Mouse (Mus musculus) hindbrain, embryonic 13.5 days (tissue): ENCODE data around the gene Adgre5. TPM values are rescaled to one million over a fixed set of nuclear protein-coding genes. Genes with fewer than 3 reads are reported as not detected.

Experiments
- ATAC-seq: fragments of 200-750 bp; cut with Nextera tagmentation; 2 replicates; pipeline ENCODE4 v1.8.0; 2017; ENCODE audit warnings: moderate TSS enrichment; ENCODE audit not compliant: low FRiP score
- H3K27ac ChIP-seq: fragments of 300-500 bp; sonication (generic); 2 replicates; pipeline ENCODE4 v1.5.1; 2015; ENCODE audit warnings: inconsistent platforms, mild to moderate bottlenecking, moderate library complexity
- H3K27me3 ChIP-seq: fragments of 300-500 bp; sonication (generic); 2 replicates; pipeline ENCODE4 v1.6.1; 2015; ENCODE audit warnings: mild to moderate bottlenecking, inconsistent platforms
- H3K36me3 ChIP-seq: fragments of 300-500 bp; sonication (generic); 2 replicates; pipeline ENCODE4 v1.6.1; 2015; ENCODE audit warnings: mild to moderate bottlenecking, inconsistent platforms
- H3K4me1 ChIP-seq: fragments of 300-500 bp; sonication (generic); replicated peaks from 2 replicates; pipeline ENCODE4 v1.6.1; 2015; ENCODE audit warnings: inconsistent platforms
- H3K4me2 ChIP-seq: fragments of 300-500 bp; sonication (generic); 2 replicates; pipeline ENCODE4 v1.6.1; 2015; ENCODE audit warnings: inconsistent platforms, mild to moderate bottlenecking, moderate library complexity
- H3K4me3 ChIP-seq: fragments of 300-500 bp; sonication (generic); 2 replicates; pipeline ENCODE4 v1.5.1; 2015; ENCODE audit warnings: mild to moderate bottlenecking, inconsistent platforms
- H3K9ac ChIP-seq: fragments of 300-500 bp; sonication (generic); 2 replicates; pipeline ENCODE4 v1.6.1; 2015; ENCODE audit warnings: mild to moderate bottlenecking, inconsistent platforms
- H3K9me3 ChIP-seq: fragments of 300-500 bp; sonication (generic); 2 replicates; pipeline ENCODE4 v1.6.1; 2016; ENCODE audit warnings: inconsistent platforms
- whole genome bisulfite sequencing: fragments of 180-500 bp; shearing (Covaris S2); methylation state at CpG from one replicate; pipeline ENCODE4 v1.1.7; 2015; 5-methylcytosine and 5-hydroxymethylcytosine counted together
- polyA plus RNA-seq: library from polyadenylated mRNA; unstranded; fragments of >200 nt; fragmentation: Nextera tagmentation; extraction: Ambion mirVana; gene quantifications from 2 replicates; pipeline ENCODE4 v1.2.1, GENCODE M21; 2015

Adgre5 gene
- 12.3 and 13.0 TPM in 2 replicates for polyA plus RNA-seq

- 0 out of 2 replicates have a peak within 1 kb of the TSS, but pooled peaks have one; percentile 40 for H3K27ac ChIP-seq
- WGBS, result 2% methylated on average over 51 of the region's 56 CpGs
These were observed at the start of gene Adgre5 for GRCm38 (mm10) chr8:83740976-83741741. Gene Adgre5 (minus strand): TSS chr8:83741326.

GRCm38 (mm10) chr8:83789826-83790225 lies 48.7 kb upstream of the Adgre5 start:
- no peak overlapping the region for H3K27ac ChIP-seq
- no peak overlapping the region for H3K4me2 ChIP-seq
- no peaks in the 10 kb centered on the region for H3K9me3 ChIP-seq
- no peaks in the 10 kb centered on the region for H3K27me3 ChIP-seq
- H3K9ac ChIP-seq, result no peak overlapping the region
- peaks cover 8% of the 10 kb centered on the region; the same call in 1 of the 2 replicates for H3K4me1 ChIP-seq
- H3K4me3 ChIP-seq, result no peak overlapping the region
- 76% methylated on average over 4 of the region's 4 CpGs for WGBS
- H3K36me3 ChIP-seq, result no peaks in the 10 kb centered on the region
- no peak for ATAC-seq

More at GRCm38 (mm10) chr8:83740976-83741741, at the start of gene Adgre5:
- Histone ChIP-seq H3K36me3 (no peaks in the 10 kb centered on the region), H3K4me2 (peak within 1 kb of the TSS; percentile 87), H3K4me3 (peak within 1 kb of the TSS; percentile 47), H3K27me3 (peaks cover 61% of the 10 kb centered on the region), H3K9me3 (no peaks in the 10 kb centered on the region), H3K9ac (peak within 1 kb of the TSS; percentile 73), H3K4me1 (peaks cover 25% of the 10 kb centered on the region)
- peak; percentile 59 for ATAC-seq

- no peak overlapping the region for H3K9ac ChIP-seq
- no peaks in the 10 kb centered on the region for H3K9me3 ChIP-seq
- no peak overlapping the region for H3K4me2 ChIP-seq
- no peaks in the 10 kb centered on the region for H3K36me3 ChIP-seq
- no peak overlapping the region for H3K27ac ChIP-seq
- no peak for ATAC-seq
- peaks cover 28% of the 10 kb centered on the region for H3K27me3 ChIP-seq
- 75% methylated on average over 10 of the region's 10 CpGs for WGBS
- H3K4me1 ChIP-seq, result 0 out of 2 replicates have a peak, but pooled peaks cover 3% of the 10 kb centered on the region
- H3K4me3 ChIP-seq, result no peak overlapping the region
These were observed 43.9 kb upstream of the Adgre5 start for GRCm38 (mm10) chr8:83785046-83785445.

- Histone ChIP-seq H3K4me1 (0 out of 2 replicates have a peak, but pooled peaks cover 3% of the 10 kb centered on the region), H3K27me3 (peaks cover 29% of the 10 kb centered on the region), H3K4me3 (no peak overlapping the region; the same call in 1 of the 2 replicates), H3K4me2 (peak overlapping the region; percentile 37), H3K9ac (0 out of 2 replicates have a peak overlapping the region, but pooled peaks have one; percentile 15), H3K27ac (no peak overlapping the region), H3K36me3 (no peaks in the 10 kb centered on the region), H3K9me3 (no peaks in the 10 kb centered on the region)
- peak; percentile 84 for ATAC-seq
- WGBS, result 14% methylated on average over 28 of the region's 28 CpGs
These were observed 41.9 kb upstream of the Adgre5 start for GRCm38 (mm10) chr8:83782832-83783558.

- Histone ChIP-seq H3K27me3 (peaks cover 28% of the 10 kb centered on the region), H3K9ac (no peak overlapping the region; the same call in 1 of the 2 replicates), H3K9me3 (no peaks in the 10 kb centered on the region), H3K4me2 (no peak overlapping the region), H3K4me3 (no peak overlapping the region), H3K4me1 (0 out of 2 replicates have a peak, but pooled peaks cover 3% of the 10 kb centered on the region), H3K27ac (no peak overlapping the region), H3K36me3 (no peaks in the 10 kb centered on the region)
- WGBS, result 68% methylated on average over 5 of the region's 5 CpGs
- ATAC-seq, result no peak
These were observed 38.5 kb upstream of the Adgre5 start for GRCm38 (mm10) chr8:83779610-83780009.

- no peaks in the 10 kb centered on the region for H3K9me3 ChIP-seq
- peaks cover 38% of the 10 kb centered on the region for H3K27me3 ChIP-seq
- H3K4me1 ChIP-seq, result peaks cover 5% of the 10 kb centered on the region
- no peak for ATAC-seq
- H3K27ac ChIP-seq, result no peak overlapping the region
- 79% methylated on average over 3 of the region's 3 CpGs for WGBS
- H3K4me3 ChIP-seq, result no peak overlapping the region
- no peak overlapping the region for H3K9ac ChIP-seq
- no peaks in the 10 kb centered on the region for H3K36me3 ChIP-seq
- H3K4me2 ChIP-seq, result no peak overlapping the region
These were observed 36.9 kb upstream of the Adgre5 start for GRCm38 (mm10) chr8:83778051-83778450.

- H3K9ac ChIP-seq, result no peak overlapping the region
- 32% methylated on average over 4 of the region's 4 CpGs for WGBS
- no peak overlapping the region for H3K27ac ChIP-seq
- H3K4me1 ChIP-seq, result peaks cover 10% of the 10 kb centered on the region
- no peak overlapping the region for H3K4me2 ChIP-seq
- H3K9me3 ChIP-seq, result no peaks in the 10 kb centered on the region
- H3K4me3 ChIP-seq, result no peak overlapping the region
- H3K27me3 ChIP-seq, result peaks cover 36% of the 10 kb centered on the region
- no peaks in the 10 kb centered on the region for H3K36me3 ChIP-seq
- ATAC-seq, result no peak
These were observed 35.5 kb upstream of the Adgre5 start for GRCm38 (mm10) chr8:83776632-83777031.

- H3K27me3 ChIP-seq, result peaks cover 27% of the 10 kb centered on the region
- no peak overlapping the region for H3K9ac ChIP-seq
- no peak overlapping the region for H3K27ac ChIP-seq
- no peaks in the 10 kb centered on the region for H3K36me3 ChIP-seq
- H3K4me1 ChIP-seq, result peaks cover 10% of the 10 kb centered on the region
- WGBS, result 78% methylated on average over 2 of the region's 2 CpGs
- no peak for ATAC-seq
- H3K9me3 ChIP-seq, result no peaks in the 10 kb centered on the region
- H3K4me3 ChIP-seq, result no peak overlapping the region
- no peak overlapping the region for H3K4me2 ChIP-seq
These were observed 33.1 kb upstream of the Adgre5 start for GRCm38 (mm10) chr8:83774221-83774620.

- peak overlapping the region; percentile 47; the same call in 1 of the 2 replicates for H3K9ac ChIP-seq
- H3K4me1 ChIP-seq, result peaks cover 10% of the 10 kb centered on the region
- H3K27me3 ChIP-seq, result peaks cover 27% of the 10 kb centered on the region
- H3K4me2 ChIP-seq, result peak overlapping the region; percentile 67
- H3K9me3 ChIP-seq, result no peaks in the 10 kb centered on the region
- no peak overlapping the region for H3K27ac ChIP-seq
- no peak for ATAC-seq
- whole genome bisulfite sequencing, result 47% methylated on average over 6 of the region's 6 CpGs
- peak overlapping the region; percentile 39 for H3K4me3 ChIP-seq
- no peaks in the 10 kb centered on the region for H3K36me3 ChIP-seq
These were observed 32.3 kb upstream of the Adgre5 start for GRCm38 (mm10) chr8:83773452-83773846.

GRCm38 (mm10) chr8:83772701-83773451 lies 31.8 kb upstream of the Adgre5 start:
- Histone ChIP-seq H3K27ac (no peak overlapping the region), H3K4me1 (peaks cover 10% of the 10 kb centered on the region), H3K27me3 (peaks cover 27% of the 10 kb centered on the region), H3K4me3 (peak overlapping the region; percentile 39), H3K36me3 (no peaks in the 10 kb centered on the region), H3K9ac (peak overlapping the region; percentile 47), H3K4me2 (peak overlapping the region; percentile 67), H3K9me3 (no peaks in the 10 kb centered on the region)
- ATAC-seq, result peak; percentile 88
- WGBS, result 5% methylated on average over 25 of the region's 25 CpGs

GRCm38 (mm10) chr8:83771791-83772190 lies 30.7 kb upstream of the Adgre5 start:
- no peak overlapping the region for H3K4me3 ChIP-seq
- no peak for ATAC-seq
- no peaks in the 10 kb centered on the region for H3K36me3 ChIP-seq
- H3K4me2 ChIP-seq, result no peak overlapping the region
- H3K9me3 ChIP-seq, result no peaks in the 10 kb centered on the region
- H3K27ac ChIP-seq, result no peak overlapping the region
- peaks cover 27% of the 10 kb centered on the region for H3K27me3 ChIP-seq
- WGBS, result 74% methylated on average over 4 of the region's 4 CpGs
- H3K4me1 ChIP-seq, result peaks cover 10% of the 10 kb centered on the region
- H3K9ac ChIP-seq, result no peak overlapping the region

- Histone ChIP-seq H3K9me3 (no peaks in the 10 kb centered on the region), H3K9ac (no peak overlapping the region), H3K36me3 (no peaks in the 10 kb centered on the region), H3K4me1 (peaks cover 10% of the 10 kb centered on the region), H3K27me3 (peaks cover 27% of the 10 kb centered on the region), H3K4me2 (no peak overlapping the region), H3K4me3 (no peak overlapping the region), H3K27ac (no peak overlapping the region)
- WGBS, result 92% methylated on average over 2 of the region's 2 CpGs
- no peak for ATAC-seq
These were observed 29.5 kb upstream of the Adgre5 start for GRCm38 (mm10) chr8:83770669-83771068.
